Mouse (Mus musculus) cerebellum, adult 11 months (tissue): ENCODE data around the gene Zbtb40.

ENCODE experiments used
- DNase-seq: peaks from one replicate; pipeline ENCODE4 v3.0.0; 2022

The Zbtb40 gene

GRCm38 (mm10) chr4:137032456-137032855 is 16.1 kb downstream of the Zbtb40 start:
- no peak for DNase-seq

GRCm38 (mm10) chr4:137031319-137031718 is 17.3 kb downstream of the Zbtb40 start:
- no peak for DNase-seq

GRCm38 (mm10) chr4:137029348-137029747 is 19.3 kb downstream of the Zbtb40 start:
- DNase-seq = no peak

GRCm38 (mm10) chr4:137027051-137027450 is 21.6 kb downstream of the Zbtb40 start:
- no peak for DNase-seq

DNA sequence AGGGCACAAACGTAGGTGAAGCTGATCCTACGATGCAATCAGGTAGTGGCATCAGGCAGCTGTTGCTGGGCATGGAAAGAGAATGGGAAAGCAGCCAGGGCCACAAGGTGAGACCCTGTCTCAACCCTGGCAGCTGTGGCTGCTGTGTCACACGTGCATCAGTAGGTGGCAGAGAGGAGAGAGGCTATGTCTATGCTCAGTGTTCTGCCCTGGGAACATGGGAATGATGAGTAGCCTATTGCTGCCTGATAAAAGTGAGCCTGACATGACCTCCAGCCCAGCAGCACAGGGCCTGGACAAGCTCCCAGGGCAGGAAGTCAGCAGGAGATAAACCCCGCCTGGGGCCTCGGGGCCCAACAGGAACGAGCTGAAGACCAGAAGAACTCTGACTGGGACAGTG is 23.0 kb downstream of the Zbtb40 start:
- DNase-seq = no peak

- DNase-seq = no peak
These were observed 23.5 kb downstream of the Zbtb40 start for GRCm38 (mm10) chr4:137025133-137025532.

- DNase-seq = no peak
These were observed 28.5 kb downstream of the Zbtb40 start for GRCm38 (mm10) chr4:137020065-137020464.

- peak; percentile 88 for DNase-seq
These were observed 32.7 kb downstream of the Zbtb40 start for GRCm38 (mm10) chr4:137015934-137016333.

- no peak for DNase-seq
These were observed 33.1 kb downstream of the Zbtb40 start for GRCm38 (mm10) chr4:137015476-137015856.

- DNase-seq = no peak
These were observed 33.7 kb downstream of the Zbtb40 start for GRCm38 (mm10) chr4:137014654-137015475.

GRCm38 (mm10) chr4:137014124-137014523 is 34.5 kb downstream of the Zbtb40 start:
- DNase-seq = no peak

DNA sequence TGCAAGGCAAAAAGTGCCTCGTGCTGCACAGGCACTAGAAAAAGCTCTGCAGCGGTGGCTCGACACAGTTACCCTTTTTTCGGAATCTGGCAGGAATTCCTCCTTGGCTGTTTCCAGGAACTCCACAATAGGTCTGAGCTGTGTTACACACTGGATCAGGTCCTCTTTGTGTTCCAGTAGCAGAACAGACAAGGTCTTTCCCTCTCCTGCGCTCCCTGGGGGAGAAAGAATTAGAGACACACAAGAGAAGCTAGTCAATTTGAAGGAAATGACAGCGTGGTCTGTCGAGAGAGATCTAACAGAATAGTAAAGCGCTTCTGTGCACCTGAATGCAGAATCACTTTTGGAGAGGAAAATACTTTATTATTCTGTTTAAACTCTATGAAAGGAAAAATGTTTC is 41.6 kb downstream of the Zbtb40 start:
- no peak for DNase-seq

GRCm38 (mm10) chr4:137001825-137002224 is 46.8 kb downstream of the Zbtb40 start:
- no peak for DNase-seq

- DNase-seq = no peak
These were observed 47.6 kb downstream of the Zbtb40 start for GRCm38 (mm10) chr4:137001020-137001419.

GRCm38 (mm10) chr4:136998371-136998770 is 50.2 kb downstream of the Zbtb40 start:
- DNase-seq = no peak

DNA sequence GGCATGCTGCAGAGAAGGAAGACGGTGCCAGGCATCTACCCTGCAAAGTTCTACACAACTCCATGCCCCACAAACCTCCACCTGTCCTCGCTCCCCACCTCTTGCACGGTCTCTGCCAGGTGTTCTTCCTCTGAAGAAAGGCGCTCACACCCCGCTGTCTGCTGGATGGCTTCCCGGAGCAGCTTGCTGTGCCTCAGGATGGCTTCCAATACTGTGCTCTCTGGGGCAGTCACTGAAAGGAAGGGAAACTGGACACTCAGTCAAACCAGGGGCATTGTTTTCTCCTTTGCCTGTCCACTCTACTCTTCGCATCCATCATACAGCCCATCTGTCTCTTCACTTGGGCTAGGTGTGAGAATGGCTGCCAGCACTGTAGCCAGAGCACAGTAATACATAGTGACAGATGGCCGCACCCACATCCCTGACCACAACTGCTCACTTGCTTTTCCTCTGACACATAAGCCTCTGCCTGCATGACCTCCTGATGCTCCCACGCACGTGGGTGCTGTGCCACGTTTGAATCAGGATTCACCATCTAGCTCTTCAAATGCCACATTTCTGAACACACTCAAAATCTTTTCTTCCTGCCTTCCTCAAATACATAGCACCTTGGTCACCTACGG is 50.8 kb downstream of the Zbtb40 start:
- DNase-seq = peak; percentile 82

GRCm38 (mm10) chr4:136996933-136997332 is 51.7 kb downstream of the Zbtb40 start:
- DNase-seq = no peak

GRCm38 (mm10) chr4:136995361-136995760 is 53.2 kb downstream of the Zbtb40 start:
- peak; percentile 59 for DNase-seq

DNA sequence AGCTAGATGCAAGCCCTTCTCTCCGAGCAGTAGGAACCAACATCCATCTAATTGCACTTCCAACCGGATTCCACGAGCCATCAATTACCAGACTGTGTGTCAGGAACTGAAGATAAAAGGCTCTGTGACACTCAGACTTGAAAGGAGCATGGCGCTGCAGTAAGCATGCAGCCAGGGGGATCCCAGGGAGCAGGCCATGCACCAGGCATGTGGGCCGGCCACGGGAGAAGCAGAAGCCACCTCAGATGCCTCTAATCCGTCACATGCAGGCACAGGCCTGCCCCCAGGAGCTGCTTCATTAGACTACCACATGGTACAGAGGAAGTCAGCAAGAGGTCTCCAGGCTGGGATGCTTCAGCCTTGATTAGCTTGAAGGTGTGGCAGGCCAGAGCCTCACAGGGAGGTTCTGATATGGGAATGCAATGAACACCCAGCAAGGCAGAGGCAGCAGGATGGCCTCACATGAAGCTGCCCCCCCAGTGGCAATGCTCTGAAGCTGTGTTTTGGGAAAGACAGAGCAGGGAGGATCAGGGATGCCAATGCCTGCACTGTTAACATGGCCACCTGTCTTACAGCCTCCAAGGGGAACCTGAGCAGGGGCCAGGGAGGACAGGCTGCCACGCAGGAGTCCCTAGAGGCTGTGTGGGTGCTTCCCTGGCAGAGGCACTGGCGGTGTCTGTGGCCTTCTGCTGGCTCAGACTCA is 66.5 kb downstream of the Zbtb40 start:
- no peak for DNase-seq

GRCm38 (mm10) chr4:136981347-136981746 is 67.3 kb downstream of the Zbtb40 start:
- peak; percentile 69 for DNase-seq

- peak; percentile 48 for DNase-seq
These were observed 67.7 kb downstream of the Zbtb40 start for GRCm38 (mm10) chr4:136980921-136981320.

- DNase-seq = no peak
These were observed 71.4 kb downstream of the Zbtb40 start for GRCm38 (mm10) chr4:136977244-136977643.

GRCm38 (mm10) chr4:136970939-136971338 is 77.7 kb downstream of the Zbtb40 start:
- DNase-seq = no peak
